Mouse (Mus musculus) spleen, adult 2 months (tissue): Measurements from ENCODE around the gene Il2rg. TPM values are rescaled to one million over a fixed set of nuclear protein-coding genes. Genes with fewer than 3 reads are reported as not detected.

Source experiments
- DNase-seq, 2 experiments: peaks; one replicate each; pipeline versions ENCODE4 v3.0.0 to v3.0.0-alpha.2; 2012 to 2021; ENCODE audit warnings: low spot score in 2 of 2, low read depth in 1 of 2
- H3K27ac ChIP-seq: fragments of 200-500 bp; 2 replicates; pipeline ENCODE4 v1.5.1; 2012; ENCODE audit warnings: low read length, inconsistent platforms; ENCODE audit not compliant: insufficient read depth
- H3K27me3 ChIP-seq: fragments of 200-500 bp; 2 replicates; pipeline ENCODE4 v1.6.1; 2012; ENCODE audit warnings: mild to moderate bottlenecking, moderate library complexity, low read length, inconsistent platforms; ENCODE audit not compliant: control insufficient read depth, insufficient read depth
- H3K36me3 ChIP-seq: fragments of 200-500 bp; 2 replicates; pipeline ENCODE4 v1.6.1; 2012; ENCODE audit warnings: mild to moderate bottlenecking, low read length, inconsistent platforms; ENCODE audit not compliant: control insufficient read depth, insufficient read depth
- H3K4me1 ChIP-seq: fragments of 200-500 bp; 2 replicates; pipeline ENCODE4 v1.6.1; 2011; ENCODE audit warnings: inconsistent platforms; ENCODE audit not compliant: control insufficient read depth, insufficient read depth, insufficient read length
- H3K4me3 ChIP-seq: fragments of 200-500 bp; 2 replicates; pipeline ENCODE4 v1.5.1; 2011; ENCODE audit warnings: mild to moderate bottlenecking, inconsistent platforms; ENCODE audit not compliant: insufficient read depth, insufficient read length; ENCODE audit errors: extremely low read depth
- CTCF ChIP-seq: fragments of 200-500 bp; IDR thresholded peaks from 2 replicates; pipeline ENCODE4 v1.5.1; 2011; ENCODE audit warnings: mild to moderate bottlenecking, inconsistent platforms; ENCODE audit not compliant: insufficient read depth, insufficient read length, insufficient replicate concordance; ENCODE audit errors: extremely low read depth
- POLR2A ChIP-seq: fragments of 200-500 bp; IDR thresholded peaks from 2 replicates; pipeline ENCODE4 v1.6.1; 2011; ENCODE audit warnings: low read depth, low read length, inconsistent platforms
- WGBS: fragments of 180-500 bp; shearing (Covaris S2); methylation state at CpG from one replicate; pipeline ENCODE4 v1.1.7; 2018; 5-methylcytosine and 5-hydroxymethylcytosine counted together
- polyA plus RNA-seq: library from polyadenylated mRNA; depleted of rRNA; stranded (reverse); fragments of >200 nt; gene quantifications from 2 replicates; pipeline ENCODE4 v1.2.3, GENCODE M21; 2012

The Il2rg gene
- polyA plus RNA-seq, 1 experiment, result 180 TPM

GRCm38 (mm10) chrX:101263892-101264291, 4.2 kb downstream of the Il2rg start, which contains the start of gene Gm614:
Gene Gm614, minus strand, starts transcription at chrX:101263992.
- no peak for DNase-seq
- 92% methylated on average over 1 of the region's 1 CpGs for WGBS
- peaks cover 6% of the 10 kb centered on the region; the same call in 1 of the 2 replicates for H3K4me1 ChIP-seq
- TF ChIP-seq POLR2A (no peak), CTCF (no peak)
- H3K36me3 ChIP-seq, result peaks cover 23% of the 10 kb centered on the region
- no peaks in the 10 kb centered on the region for H3K27me3 ChIP-seq
- H3K27ac ChIP-seq, result no peak within 1 kb of the TSS
- no peak within 1 kb of the TSS for H3K4me3 ChIP-seq

DNA sequence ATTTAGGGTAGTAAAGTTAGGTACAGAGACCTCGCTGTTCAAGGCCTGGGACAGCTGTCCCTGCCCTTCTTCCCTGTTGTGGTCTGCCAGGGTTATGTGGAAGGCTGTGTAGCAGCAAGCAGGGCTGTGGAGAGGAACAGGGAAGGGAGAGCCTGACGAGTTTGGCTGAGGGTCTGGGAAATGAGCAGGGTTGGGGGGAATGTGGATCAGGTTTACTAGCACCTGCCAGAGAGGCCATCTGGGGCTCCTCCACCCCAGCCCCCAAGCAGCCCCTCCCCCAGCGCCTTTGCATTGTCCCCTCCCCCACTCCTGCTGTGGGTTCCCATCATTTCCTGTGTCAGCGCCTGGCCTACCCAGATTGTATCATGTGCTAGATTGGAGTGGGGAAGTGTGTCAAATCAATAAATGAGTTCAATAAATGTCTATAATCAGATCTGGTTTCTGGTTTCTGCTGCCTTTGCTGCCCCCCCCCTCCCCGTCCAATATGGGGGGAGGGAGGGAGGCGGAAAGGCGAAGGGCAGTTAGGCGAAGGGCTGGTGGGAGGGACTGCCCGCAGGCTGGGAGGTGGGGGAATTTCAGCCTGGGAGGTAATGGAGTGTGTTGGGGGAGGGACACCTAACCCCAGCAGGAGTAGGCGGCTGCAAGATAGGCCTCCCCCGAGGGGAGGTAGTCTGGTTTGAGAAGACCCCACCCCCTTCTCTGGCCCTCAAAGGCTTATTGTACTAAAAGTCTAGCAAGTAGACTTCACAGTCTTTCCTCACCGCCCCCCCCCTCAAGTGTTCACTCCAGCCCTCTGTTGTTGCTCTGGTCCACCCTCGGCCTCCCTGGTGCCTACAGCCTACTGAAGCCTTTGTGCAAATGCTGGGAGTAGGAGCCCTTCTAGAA, 7.4 kb downstream of the Il2rg start:
- peaks cover under 1% of the 10 kb centered on the region; the same call in 1 of the 2 replicates for H3K4me1 ChIP-seq
- WGBS, result 46% methylated on average over 12 of the region's 13 CpGs
- DNase-seq, result no peak
- no peaks in the 10 kb centered on the region for H3K27me3 ChIP-seq
- H3K4me3 ChIP-seq, result no peak overlapping the region
- H3K36me3 ChIP-seq, result peaks cover 21% of the 10 kb centered on the region
- TF ChIP-seq POLR2A (no peak), CTCF (no peak)
- peak overlapping the region; percentile 54 for H3K27ac ChIP-seq

DNA sequence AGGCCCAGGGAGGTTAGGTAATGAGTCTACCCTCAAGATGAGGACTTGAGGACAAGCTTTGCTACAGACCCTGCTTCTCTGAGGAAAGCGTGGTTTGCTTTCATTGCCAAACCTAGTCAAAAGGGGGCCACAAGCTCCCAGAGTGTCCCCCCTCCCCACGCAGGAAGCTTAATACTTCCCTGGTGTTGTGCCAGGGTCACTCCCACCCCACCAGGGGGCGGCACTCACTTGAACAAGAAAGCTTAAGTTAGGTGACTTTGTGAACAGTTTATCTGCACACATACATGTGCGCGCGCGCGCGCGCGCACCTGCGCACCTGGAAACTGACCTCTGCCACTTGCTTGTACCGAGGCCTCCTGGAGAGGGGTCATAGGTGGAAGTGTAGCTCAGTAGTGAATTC, 11.5 kb downstream of the Il2rg start:
- H3K36me3 ChIP-seq, result peaks cover 8% of the 10 kb centered on the region
- H3K4me3 ChIP-seq, result no peak overlapping the region
- DNase-seq, result peak in 1 of 2 experiments; percentile 51
- H3K27ac ChIP-seq, result no peak overlapping the region
- 83% methylated on average over 13 of the region's 13 CpGs for WGBS
- H3K27me3 ChIP-seq, result no peaks in the 10 kb centered on the region
- H3K4me1 ChIP-seq, result peaks cover 5% of the 10 kb centered on the region; the same call in 1 of the 2 replicates
- TF ChIP-seq CTCF (peak; percentile 23; the same call in 1 of the 2 replicates), POLR2A (no peak)

DNA sequence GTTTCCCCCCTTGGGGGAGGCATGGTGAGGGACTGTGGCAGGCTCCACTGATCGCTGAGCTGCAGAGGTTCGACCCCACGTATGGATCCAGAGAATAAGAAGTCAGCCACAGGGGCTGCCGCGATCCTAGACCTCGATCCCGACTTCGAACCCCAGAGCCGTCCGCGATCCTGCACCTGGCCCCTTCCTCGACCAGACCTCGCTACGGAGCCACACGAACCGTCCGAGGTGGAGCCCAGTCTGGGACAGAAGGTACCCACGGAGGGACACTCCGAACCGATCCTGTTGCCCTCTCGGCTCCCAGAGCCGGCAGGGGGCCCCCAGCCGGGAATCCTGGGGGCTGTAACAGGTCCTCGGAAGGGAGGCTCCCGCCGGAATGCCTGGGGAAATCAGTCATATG, 13.3 kb downstream of the Il2rg start:
- Histone ChIP-seq H3K27me3 (no peaks in the 10 kb centered on the region), H3K4me3 (peak overlapping the region; percentile 65), H3K36me3 (peaks cover 3% of the 10 kb centered on the region; the same call in 1 of the 2 replicates), H3K4me1 (peaks cover 5% of the 10 kb centered on the region; the same call in 1 of the 2 replicates), H3K27ac (peak overlapping the region; percentile 68)
- no peak for TF ChIP-seq CTCF
- no peak for TF ChIP-seq POLR2A
- WGBS, result 25% methylated on average over 26 of the region's 26 CpGs
- no peak for DNase-seq

GRCm38 (mm10) chrX:101253952-101254729, 13.9 kb downstream of the Il2rg start, which contains the start of gene Foxo4:
Gene Foxo4, plus strand, starts transcription at chrX:101254528.
- 30% methylated on average over 47 of the region's 47 CpGs for WGBS
- H3K27ac ChIP-seq, result peak within 1 kb of the TSS; percentile 68
- H3K36me3 ChIP-seq, result peaks cover 3% of the 10 kb centered on the region; the same call in 1 of the 2 replicates
- H3K4me3 ChIP-seq, result peak within 1 kb of the TSS; percentile 65
- peak; percentile 75 to 86 for DNase-seq
- no peaks in the 10 kb centered on the region for H3K27me3 ChIP-seq
- TF ChIP-seq CTCF (no peak), POLR2A (peak; percentile 69)
- H3K4me1 ChIP-seq, result peaks cover 5% of the 10 kb centered on the region; the same call in 1 of the 2 replicates

GRCm38 (mm10) chrX:101245011-101245410, 23.0 kb downstream of the Il2rg start:
- H3K4me3 ChIP-seq, result no peak overlapping the region
- no peak overlapping the region for H3K27ac ChIP-seq
- H3K27me3 ChIP-seq, result no peaks in the 10 kb centered on the region
- no peaks in the 10 kb centered on the region for H3K4me1 ChIP-seq
- no peak for DNase-seq
- no peaks in the 10 kb centered on the region for H3K36me3 ChIP-seq
- no peak for TF ChIP-seq CTCF
- TF ChIP-seq POLR2A, result no peak
- WGBS, result 50% methylated on average over 1 of the region's 1 CpGs
